Mouse (Mus musculus): ENCODE results near the gene Ola1. TPM values are rescaled to one million over a fixed set of nuclear protein-coding genes. Genes with fewer than 3 reads are reported as not detected.

Gene Ola1
- polyA plus RNA-seq (2012; ENCODE audit: insufficient read depth, insufficient read length, missing spikeins) = 68.3 and 79.2 TPM in 2 replicates

DNA sequence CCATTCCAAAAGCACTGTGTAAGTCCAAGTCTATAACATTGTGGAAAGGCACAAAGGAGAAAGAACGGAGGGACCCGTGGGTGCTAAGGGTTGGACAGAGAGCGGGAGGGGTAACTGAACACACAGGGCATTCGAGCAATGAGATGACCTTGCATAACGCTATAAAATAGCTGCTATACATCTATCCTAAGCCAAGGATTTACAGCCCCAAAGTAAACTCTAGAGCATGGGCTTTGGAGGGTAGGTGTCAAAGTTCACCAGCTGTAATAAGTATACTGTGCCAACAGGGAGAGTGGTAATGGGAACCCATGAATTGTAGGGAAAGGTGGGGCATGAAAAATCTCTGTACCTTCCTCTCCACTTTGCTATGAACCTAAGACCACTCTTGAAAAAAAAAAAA, at the start of gene Ola1:
TSS of gene Ola1 (minus strand) at position 12 of the 400 bp plus-strand sequence.
- H3K4me3 ChIP-seq (ENCODE audit: insufficient read depth, low read depth, low read length) = no peak within 1 kb of the TSS

DNA sequence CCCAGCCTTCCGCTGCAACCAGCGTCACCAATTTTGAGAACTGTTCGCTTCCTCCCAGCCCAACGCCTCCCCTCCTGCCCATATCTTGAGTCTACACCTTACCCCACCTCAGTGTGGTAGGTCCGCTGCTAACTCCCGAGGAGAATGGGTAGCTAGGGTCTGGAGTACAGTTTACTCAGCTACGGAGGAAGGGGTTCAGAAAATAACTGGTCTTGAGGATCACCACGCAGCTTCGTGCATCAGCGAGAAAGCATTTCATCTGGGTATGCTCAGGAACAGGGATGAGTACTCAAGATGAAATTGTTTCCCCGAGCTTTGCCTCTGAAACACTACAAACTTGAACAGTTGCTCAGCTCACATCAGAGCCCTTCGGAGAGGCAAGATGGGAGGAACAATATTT, 49.6 kb upstream of the Ola1 start:
- 0 out of 2 replicates have a peak, but pooled peaks cover 3% of the 10 kb centered on the region for H3K4me1 ChIP-seq (ENCODE audit: control insufficient read depth, insufficient read depth, insufficient read length, low read length)
- H3K4me3 ChIP-seq (ENCODE audit: insufficient read depth, low read depth, low read length) = no peak overlapping the region
- H3K27ac ChIP-seq (replicated peaks; ENCODE audit: low read depth, low read length) = no peak overlapping the region

More for the DNA sequence above, at the start of gene Ola1:
- H3K27ac ChIP-seq (replicated peaks; ENCODE audit: low read depth, low read length) = no peak within 1 kb of the TSS
- H3K4me1 ChIP-seq (ENCODE audit: control insufficient read depth, insufficient read depth, insufficient read length, low read length) = no peaks in the 10 kb centered on the region

GRCm38 (mm10) chr2:73267818-73268217, 49.1 kb upstream of the Ola1 start:
- Histone ChIP-seq H3K4me3 (ENCODE audit: insufficient read depth, low read depth, low read length) (no peak overlapping the region), H3K27ac (replicated peaks; ENCODE audit: low read depth, low read length) (no peak overlapping the region)

DNA sequence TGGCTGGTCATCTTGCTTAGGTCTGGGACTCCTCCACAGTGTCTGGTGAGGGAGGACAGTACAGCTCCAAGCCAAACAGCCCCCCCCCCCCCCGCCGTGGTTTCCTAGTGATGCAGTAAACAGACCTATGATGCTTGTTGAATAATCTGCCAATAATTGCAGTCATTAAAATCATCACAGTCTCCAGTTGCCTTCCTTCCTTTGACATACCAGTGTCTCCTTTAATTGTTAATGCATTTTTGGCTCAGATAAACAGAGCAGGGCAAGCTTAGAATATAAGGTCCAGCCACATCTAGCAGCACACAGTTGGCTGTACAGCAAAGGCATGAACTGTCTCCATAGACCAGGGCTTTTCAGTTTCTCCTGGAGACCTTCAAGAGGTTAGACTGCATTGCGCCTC, 48.5 kb upstream of the Ola1 start:
- Histone ChIP-seq H3K27ac (replicated peaks; ENCODE audit: low read depth, low read length) (no peak overlapping the region), H3K4me3 (ENCODE audit: insufficient read depth, low read depth, low read length) (no peak overlapping the region), H3K4me1 (ENCODE audit: control insufficient read depth, insufficient read depth, insufficient read length, low read length) (no peaks in the 10 kb centered on the region)

More at GRCm38 (mm10) chr2:73267818-73268217, 49.1 kb upstream of the Ola1 start:
- 0 out of 2 replicates have a peak, but pooled peaks cover 3% of the 10 kb centered on the region for H3K4me1 ChIP-seq (ENCODE audit: control insufficient read depth, insufficient read depth, insufficient read length, low read length)

GRCm38 (mm10) chr2:73266623-73267022, 47.9 kb upstream of the Ola1 start:
- Histone ChIP-seq H3K4me3 (ENCODE audit: insufficient read depth, low read depth, low read length) (no peak overlapping the region), H3K4me1 (ENCODE audit: control insufficient read depth, insufficient read depth, insufficient read length, low read length) (no peaks in the 10 kb centered on the region), H3K27ac (replicated peaks; ENCODE audit: low read depth, low read length) (no peak overlapping the region)

GRCm38 (mm10) chr2:73266011-73266410, 47.3 kb upstream of the Ola1 start:
- H3K4me3 ChIP-seq (ENCODE audit: insufficient read depth, low read depth, low read length) = no peak overlapping the region
- H3K27ac ChIP-seq (replicated peaks; ENCODE audit: low read depth, low read length) = no peak overlapping the region
- H3K4me1 ChIP-seq (ENCODE audit: control insufficient read depth, insufficient read depth, insufficient read length, low read length) = no peaks in the 10 kb centered on the region

DNA sequence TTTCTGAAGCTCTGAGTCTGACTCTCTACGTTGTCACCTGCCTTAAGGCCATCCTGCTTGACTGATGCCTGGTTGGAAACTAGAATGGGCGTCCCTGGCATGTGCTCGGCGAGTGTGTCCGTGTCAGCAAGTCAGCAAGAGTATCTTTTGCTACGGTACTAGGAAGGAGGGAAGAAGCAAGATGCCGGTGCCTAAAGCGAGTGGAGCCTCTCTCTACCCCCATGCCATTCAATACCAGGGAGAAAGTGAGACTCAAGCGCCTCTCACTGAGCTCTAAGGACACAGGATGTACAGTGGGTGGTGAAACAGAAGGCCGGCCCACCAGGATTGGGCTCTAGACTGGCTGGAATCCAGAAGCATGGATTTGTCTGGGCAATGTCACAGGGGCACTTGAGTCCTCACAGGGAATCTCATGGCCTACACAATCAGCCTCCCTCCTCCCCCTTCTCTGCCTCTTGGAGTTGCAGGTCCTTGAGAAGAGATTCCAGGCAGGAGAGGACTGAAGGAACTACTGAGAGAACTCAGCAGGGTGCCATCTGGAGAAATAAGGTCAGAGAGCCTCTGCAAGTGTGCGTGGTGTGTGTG, 46.0 kb upstream of the Ola1 start:
- Histone ChIP-seq H3K4me1 (ENCODE audit: control insufficient read depth, insufficient read depth, insufficient read length, low read length) (no peaks in the 10 kb centered on the region), H3K4me3 (ENCODE audit: insufficient read depth, low read depth, low read length) (no peak overlapping the region), H3K27ac (replicated peaks; ENCODE audit: low read depth, low read length) (no peak overlapping the region)

DNA sequence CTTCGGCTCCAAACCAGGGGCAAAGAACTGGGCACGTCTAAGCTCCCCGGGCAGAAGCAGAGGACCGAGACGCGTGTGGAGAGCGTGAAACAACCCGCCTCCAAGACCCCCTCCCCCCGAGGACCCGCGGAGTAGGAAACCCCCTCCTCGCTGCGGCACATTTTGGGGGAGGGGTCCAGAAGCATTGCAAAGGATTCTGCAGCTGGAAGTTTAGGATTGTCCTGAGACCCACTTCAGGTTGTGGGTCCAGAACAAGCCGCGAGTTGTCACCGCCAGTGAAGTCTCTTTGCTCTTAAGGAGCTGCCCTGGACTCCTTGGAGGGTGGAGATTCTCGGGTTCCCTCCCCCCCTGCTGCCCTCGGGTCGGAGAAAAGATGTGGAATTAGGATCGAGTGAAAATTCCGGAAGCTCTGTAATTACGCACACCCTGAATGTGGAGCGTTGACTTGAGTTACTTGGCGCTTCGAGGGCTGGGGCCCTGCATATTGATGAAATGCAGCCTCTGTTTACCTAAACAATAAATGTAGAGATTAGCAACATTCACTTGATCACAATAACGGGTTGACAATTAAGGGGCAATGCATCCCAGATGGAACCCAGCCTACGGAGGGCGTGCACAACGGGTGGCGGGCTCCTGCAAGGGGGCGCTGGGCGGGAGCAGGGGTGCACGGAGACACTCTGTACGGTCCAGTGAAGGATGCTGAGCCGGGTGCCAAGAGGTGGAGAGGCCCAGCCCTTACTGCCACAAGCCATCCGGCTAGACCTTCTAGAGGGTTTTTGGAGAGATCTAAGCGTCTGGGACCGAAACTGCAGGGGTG, 45.3 kb upstream of the Ola1 start:
- no peak overlapping the region for H3K27ac ChIP-seq (replicated peaks; ENCODE audit: low read depth, low read length)
- no peaks in the 10 kb centered on the region for H3K4me1 ChIP-seq (ENCODE audit: control insufficient read depth, insufficient read depth, insufficient read length, low read length)
- no peak overlapping the region for H3K4me3 ChIP-seq (ENCODE audit: insufficient read depth, low read depth, low read length)

DNA sequence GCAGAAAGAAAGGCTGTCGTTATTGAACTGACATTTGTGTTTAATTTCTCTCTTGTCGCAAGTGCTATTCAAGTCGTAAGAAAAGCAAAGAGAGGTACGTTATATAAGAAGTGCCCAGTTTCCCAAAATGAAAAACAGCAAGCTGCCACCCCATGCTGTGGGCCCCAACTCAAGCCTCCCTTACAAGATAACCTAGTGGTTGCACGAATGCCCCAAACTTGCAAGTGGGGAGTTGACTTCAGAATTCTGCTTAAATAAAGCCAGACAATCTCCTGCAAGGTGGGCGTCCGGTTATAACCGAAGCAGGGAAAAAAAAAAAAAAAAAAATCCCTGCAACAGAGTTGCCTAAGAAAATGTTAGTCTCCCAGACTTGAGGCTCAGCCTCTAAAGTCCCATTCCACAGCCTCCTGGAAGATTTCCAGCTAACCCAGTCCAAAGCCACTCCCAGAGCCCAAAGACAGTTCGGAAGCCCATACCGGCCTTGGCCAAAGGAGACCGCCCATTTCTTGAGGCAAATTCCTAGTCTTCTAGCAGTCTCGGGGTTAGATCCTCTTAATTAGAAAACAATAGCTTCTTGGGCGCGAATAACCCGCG, 44.5 kb upstream of the Ola1 start:
- Histone ChIP-seq H3K4me1 (ENCODE audit: control insufficient read depth, insufficient read depth, insufficient read length, low read length) (no peaks in the 10 kb centered on the region), H3K4me3 (ENCODE audit: insufficient read depth, low read depth, low read length) (no peak overlapping the region), H3K27ac (replicated peaks; ENCODE audit: low read depth, low read length) (no peak overlapping the region)

DNA sequence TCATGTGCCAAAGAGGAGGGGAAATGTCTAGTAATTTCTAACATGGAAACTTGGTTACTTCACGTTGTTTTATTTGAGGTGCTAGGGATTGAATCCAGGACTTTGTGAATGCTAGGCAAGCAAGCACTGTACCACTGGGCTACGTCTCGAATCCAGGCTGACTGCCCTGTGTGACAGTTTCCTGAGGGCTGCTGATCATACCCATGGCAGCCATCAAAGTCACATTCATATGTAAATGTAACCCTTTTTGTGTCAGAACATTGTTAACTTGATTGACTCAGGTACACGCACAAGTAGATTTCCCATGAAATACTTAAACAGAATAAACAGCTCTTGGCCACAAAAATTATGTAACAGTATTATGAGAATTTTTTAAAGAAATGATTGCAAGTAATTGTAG, 30.0 kb upstream of the Ola1 start:
- no peak overlapping the region for H3K4me3 ChIP-seq (ENCODE audit: insufficient read depth, low read depth, low read length)
- no peak overlapping the region for H3K27ac ChIP-seq (replicated peaks; ENCODE audit: low read depth, low read length)
- H3K4me1 ChIP-seq (ENCODE audit: control insufficient read depth, insufficient read depth, insufficient read length, low read length) = no peaks in the 10 kb centered on the region

- H3K27ac ChIP-seq (replicated peaks; ENCODE audit: low read depth, low read length) = no peak overlapping the region
- H3K4me3 ChIP-seq (ENCODE audit: insufficient read depth, low read depth, low read length) = no peak overlapping the region
- H3K4me1 ChIP-seq (ENCODE audit: control insufficient read depth, insufficient read depth, insufficient read length, low read length) = no peaks in the 10 kb centered on the region
Measured at GRCm38 (mm10) chr2:73241299-73241698, 22.6 kb upstream of the Ola1 start.

DNA sequence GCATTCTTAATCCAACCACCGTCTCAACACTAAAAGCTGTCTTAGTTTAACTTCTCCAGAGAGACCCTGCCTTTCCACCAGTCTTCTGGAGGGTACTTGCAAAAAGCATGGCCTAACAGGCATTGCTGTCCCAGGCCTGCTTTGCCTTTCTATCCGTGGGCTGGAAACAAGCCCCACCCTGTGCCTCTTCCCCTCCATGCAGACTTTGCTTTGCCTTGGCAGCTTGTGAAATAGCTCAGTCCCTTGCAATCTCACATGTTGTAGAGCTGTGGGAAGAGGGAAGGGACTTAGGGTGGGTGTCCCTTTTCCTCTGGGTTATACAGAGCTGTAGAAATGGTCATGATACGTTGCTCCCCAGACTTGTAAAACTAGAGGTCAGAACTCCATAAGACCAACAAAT, 12.4 kb upstream of the Ola1 start:
- Histone ChIP-seq H3K4me3 (ENCODE audit: insufficient read depth, low read depth, low read length) (no peak overlapping the region), H3K4me1 (ENCODE audit: control insufficient read depth, insufficient read depth, insufficient read length, low read length) (no peaks in the 10 kb centered on the region), H3K27ac (replicated peaks; ENCODE audit: low read depth, low read length) (no peak overlapping the region)

GRCm38 (mm10) chr2:73213871-73214659, 4.7 kb downstream of the Ola1 start:
- Histone ChIP-seq H3K27ac (replicated peaks; ENCODE audit: low read depth, low read length) (no peak overlapping the region), H3K4me1 (ENCODE audit: control insufficient read depth, insufficient read depth, insufficient read length, low read length) (peaks cover 4% of the 10 kb centered on the region; the same call in 1 of the 2 replicates), H3K4me3 (ENCODE audit: insufficient read depth, low read depth, low read length) (peak overlapping the region; percentile 94)

- no peak overlapping the region for H3K27ac ChIP-seq (replicated peaks; ENCODE audit: low read depth, low read length)
- peak overlapping the region; percentile 94 for H3K4me3 ChIP-seq (ENCODE audit: insufficient read depth, low read depth, low read length)
- peaks cover 4% of the 10 kb centered on the region; the same call in 1 of the 2 replicates for H3K4me1 ChIP-seq (ENCODE audit: control insufficient read depth, insufficient read depth, insufficient read length, low read length)
Measured at GRCm38 (mm10) chr2:73213539-73213870, 5.2 kb downstream of the Ola1 start.

- Histone ChIP-seq H3K4me1 (ENCODE audit: control insufficient read depth, insufficient read depth, insufficient read length, low read length) (no peaks in the 10 kb centered on the region), H3K27ac (replicated peaks; ENCODE audit: low read depth, low read length) (no peak overlapping the region), H3K4me3 (ENCODE audit: insufficient read depth, low read depth, low read length) (no peak overlapping the region)
Measured at GRCm38 (mm10) chr2:73204328-73204727, 14.4 kb downstream of the Ola1 start.

Measured in brown adipose tissue, adult 24 weeks (tissue).